10 mouse cellular contexts compared by ENCODE assay signal in the genomic region with DNA sequence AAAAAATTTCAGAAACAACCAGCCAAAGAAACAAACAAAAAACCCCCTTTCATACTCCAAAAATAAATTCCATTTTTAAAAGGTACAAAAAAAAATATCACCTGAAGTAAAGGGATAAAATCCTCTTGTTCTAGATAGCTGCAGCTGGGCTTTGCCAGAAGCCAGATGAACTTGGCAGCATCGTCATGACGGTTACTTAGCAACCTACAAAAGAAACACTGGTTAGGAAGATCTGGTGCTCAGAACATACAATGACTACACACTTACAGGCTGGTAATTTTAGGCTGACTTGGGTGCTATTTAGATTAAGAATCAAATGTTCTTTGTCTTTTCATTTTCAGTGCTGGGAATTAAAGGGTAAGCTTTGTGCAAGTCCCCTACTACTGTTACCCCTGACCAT.
A peak's percentile ranks its signal among the peaks of the same experiment; 100 is the strongest.
DNase-seq lines count a peak whose midpoint lies in the region; ATAC-seq lines count a peak whose summit lies in the region.
"Had no signal": no experiment of that assay in that cellular context is flagged by ENCODE, and none has a peak within 500 bp of the region (broad histone marks: within the 10 kb centered on the region; RNA-seq: fewer than 3 reads in every experiment).

No protein-coding gene starts in this region.

- H3K36me3 ChIP-seq in forebrain, embryonic 14.5 days (ENCODE audit: control insufficient read depth, insufficient read depth, low read length) = peaks cover 11% of the 10 kb centered on the region
- H3K36me3 ChIP-seq in forebrain, embryonic 11.5 days (ENCODE audit: control insufficient read depth, insufficient read depth, low read length) = no peaks in the 10 kb centered on the region
- H3K36me3 ChIP-seq in hindbrain, embryonic 16.5 days (ENCODE audit: control insufficient read depth, insufficient read depth, low read length) = peaks cover 10% of the 10 kb centered on the region

- peak; percentile 84 for DNase-seq in forebrain, embryonic 14.5 days (ENCODE audit: low spot score)
- no peak for DNase-seq in forebrain, embryonic 11.5 days (ENCODE audit: low spot score)
- DNase-seq in lung, postnatal 10 days = peak; percentile 26
- DNase-seq in lung, postnatal 4 days = no peak
- DNase-seq in heart, postnatal 4 days = peak; percentile 51
- peak; percentile 35 to 66 for DNase-seq in right cerebral cortex, postnatal 36 days (ENCODE audit: low spot score in 2 of 2)

- H3K27me3 ChIP-seq in forebrain, embryonic 14.5 days (replicated peaks; ENCODE audit: control insufficient read depth, insufficient read depth, low read length) = no peaks in the 10 kb centered on the region
- H3K27me3 ChIP-seq in forebrain, embryonic 11.5 days (ENCODE audit: control insufficient read depth, insufficient read depth, low read length) = no peaks in the 10 kb centered on the region
- no peaks in the 10 kb centered on the region for H3K27me3 ChIP-seq in hindbrain, embryonic 16.5 days (replicated peaks; ENCODE audit: control insufficient read depth, insufficient read depth, low read length)

- H3K9ac ChIP-seq in forebrain, embryonic 14.5 days (ENCODE audit: low read length) = no peak overlapping the region
- no peak overlapping the region for H3K9ac ChIP-seq in forebrain, embryonic 11.5 days (ENCODE audit: low read length)
- H3K9ac ChIP-seq in hindbrain, embryonic 16.5 days (ENCODE audit: low read depth, low read length) = no peak overlapping the region

- 44% methylated on average over 2 of the region's 2 CpGs for WGBS in forebrain, embryonic 14.5 days
- 75% methylated on average over 2 of the region's 2 CpGs for WGBS in forebrain, embryonic 11.5 days
- 41% methylated on average over 2 of the region's 2 CpGs for WGBS in hindbrain, embryonic 16.5 days

- H3K4me2 ChIP-seq in forebrain, embryonic 14.5 days (ENCODE audit: low read length) = no peak overlapping the region
- no peak overlapping the region for H3K4me2 ChIP-seq in forebrain, embryonic 11.5 days (ENCODE audit: low read depth, low read length, severe bottlenecking)
- H3K4me2 ChIP-seq in hindbrain, embryonic 16.5 days (ENCODE audit: low read length) = no peak overlapping the region

- H3K4me1 ChIP-seq in forebrain, embryonic 14.5 days (ENCODE audit: control insufficient read depth, insufficient read depth, low read length) = peaks cover 5% of the 10 kb centered on the region
- H3K4me1 ChIP-seq in forebrain, embryonic 11.5 days (replicated peaks; ENCODE audit: control insufficient read depth, insufficient read depth, low read length) = no peaks in the 10 kb centered on the region
- H3K4me1 ChIP-seq in hindbrain, embryonic 16.5 days (ENCODE audit: control insufficient read depth, insufficient read depth, low read depth, low read length) = peaks cover 5% of the 10 kb centered on the region

- H3K27ac ChIP-seq in forebrain, embryonic 14.5 days (ENCODE audit: low read depth, low read length) = no peak overlapping the region
- no peak overlapping the region for H3K27ac ChIP-seq in forebrain, embryonic 11.5 days (ENCODE audit: low read depth, low read length)
- no peak overlapping the region for H3K27ac ChIP-seq in hindbrain, embryonic 16.5 days (ENCODE audit: low read depth, low read length)

- peak; percentile 70; the same call in 1 of the 2 replicates for ATAC-seq in forebrain, embryonic 14.5 days
- no peak for ATAC-seq in forebrain, embryonic 11.5 days (replicated peaks; ENCODE audit: low FRiP score)
- ATAC-seq in megakaryocyte, adult 5-6 weeks (ENCODE audit: poor library complexity, severe bottlenecking) = no peak
- ATAC-seq in hindbrain, embryonic 16.5 days = no peak
- ATAC-seq: lung, postnatal 0 days had no signal

- H3K9me3 ChIP-seq in forebrain, embryonic 14.5 days (replicated peaks; ENCODE audit: control insufficient read depth, low read length) = no peaks in the 10 kb centered on the region
- no peaks in the 10 kb centered on the region for H3K9me3 ChIP-seq in forebrain, embryonic 11.5 days (ENCODE audit: control insufficient read depth, low read length)
- no peaks in the 10 kb centered on the region for H3K9me3 ChIP-seq in hindbrain, embryonic 16.5 days (ENCODE audit: control insufficient read depth, low read length)

- no peak overlapping the region for H3K4me3 ChIP-seq in forebrain, embryonic 14.5 days (ENCODE audit: low read depth, low read length)
- no peak overlapping the region for H3K4me3 ChIP-seq in forebrain, embryonic 11.5 days (ENCODE audit: low read depth, low read length)
- H3K4me3 ChIP-seq in hindbrain, embryonic 16.5 days (ENCODE audit: low read length) = no peak overlapping the region
- H3K4me3 ChIP-seq: myocyte had no signal

Comparison
In these comparisons a context has a peak if more than half of its experiments do, and no peak if none do; other contexts are left out.
1. DNase-seq: peak in forebrain, embryonic 14.5 days (single experiment), lung, postnatal 10 days (single experiment), heart, postnatal 4 days (single experiment) and right cerebral cortex, postnatal 36 days (2 of 2); none in forebrain, embryonic 11.5 days (single experiment) and lung, postnatal 4 days (0 of 2).